Mouse (Mus musculus) embryonic stem cell, embryonic (primary cell): ENCODE data around the gene Nlrp4e.
"Not testable (repeated sequence)": the region's sequence is repeated elsewhere in the genome, so short reads cannot be mapped to it uniquely, and the experiment has no call there.

Source experiments
- CTCF ChIA-PET, 4 experiments: fragments of 300-600 bp in 2 of 4; fragments of 350-600 bp in 2 of 4; sonication (Branson Sonifier 250); formaldehyde crosslinking; loops; one replicate each; lab custom pipeline; 2022; ENCODE audit warnings: inconsistent platforms in 2 of 4; lab: Charles Lee
- POLR2A ChIA-PET, 4 experiments: fragments of 300-600 bp in 2 of 4; fragments of 350-600 bp in 2 of 4; sonication (Branson Sonifier 250); formaldehyde crosslinking; loops; one replicate each; lab custom pipeline; 2022; ENCODE audit warnings: antibody characterized with exemption in 4 of 4, inconsistent platforms in 1 of 4; lab: Charles Lee

Nlrp4e gene

DNA sequence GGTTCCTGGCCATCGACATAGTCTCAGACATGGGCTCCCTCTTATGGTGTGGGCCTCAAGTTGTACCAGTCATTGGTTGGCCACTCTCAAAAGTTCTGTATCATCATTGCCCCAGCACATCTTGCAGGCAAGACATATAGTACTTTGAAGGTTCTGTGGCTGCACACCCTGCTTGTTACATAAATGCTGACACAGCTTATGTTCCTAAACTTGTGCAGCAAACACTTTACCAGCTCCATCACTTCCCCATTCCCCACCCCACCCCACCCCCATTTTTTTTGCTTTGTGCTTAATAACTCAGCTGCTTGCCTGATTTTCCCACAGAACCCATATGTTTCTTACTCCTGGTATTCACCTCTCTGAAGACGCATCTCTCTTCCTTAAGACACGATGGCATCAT is at the start of gene Nlrp4e:
Gene Nlrp4e (plus strand): TSS at position 301 of the 400 bp plus-strand sequence.
- POLR2A ChIA-PET, CTCF ChIA-PET: not testable (repeated sequence)

DNA sequence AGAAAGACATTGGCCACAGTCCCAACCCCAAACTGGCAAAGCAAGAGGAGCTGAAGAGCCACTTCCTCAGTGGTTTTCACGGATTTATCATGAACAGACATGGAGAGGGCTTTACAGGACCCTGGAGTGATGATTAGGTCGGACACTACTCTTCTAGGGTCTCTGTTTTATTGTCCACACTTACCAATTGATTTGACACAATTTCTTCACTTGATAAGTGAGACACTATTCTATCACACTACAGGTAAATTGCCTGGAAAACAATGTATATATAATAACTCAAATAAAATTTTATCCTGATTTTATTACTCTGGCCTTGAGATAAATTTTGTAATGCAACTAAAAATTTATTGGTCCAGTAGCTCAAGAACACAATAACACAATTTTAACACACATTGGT is 49.4 kb upstream of the Nlrp4e start, which contains the start of gene Vmn1r166:
Gene Vmn1r166 (minus strand): TSS at position 101 of the 400 bp plus-strand sequence.
- CTCF ChIA-PET: not testable (repeated sequence)

DNA sequence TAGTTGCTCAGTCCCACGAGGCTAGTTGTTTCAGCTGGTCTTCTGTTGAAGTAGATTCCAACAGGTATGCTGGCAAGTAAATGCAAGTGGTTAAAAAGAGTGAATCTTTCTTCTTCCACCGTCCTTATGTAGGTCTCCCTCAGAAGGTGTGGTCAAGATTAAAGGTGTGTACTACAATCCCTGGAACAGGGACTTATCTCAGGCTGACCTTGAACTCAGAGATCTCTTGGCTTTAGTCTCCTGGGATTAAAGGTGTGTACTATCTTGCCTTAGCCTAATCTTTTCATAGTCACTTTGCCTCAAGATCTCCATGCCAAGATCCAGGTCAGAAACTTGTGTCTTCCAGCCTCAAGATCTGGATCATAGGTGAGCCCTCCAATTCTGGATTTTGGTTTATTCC is 22.2 kb upstream of the Nlrp4e start, which contains the start of gene Gm6902:
Gene Gm6902 (minus strand): TSS at position 101 of the 400 bp plus-strand sequence.
- CTCF ChIA-PET, POLR2A ChIA-PET: not testable (repeated sequence)

More for the DNA sequence above, 49.4 kb upstream of the Nlrp4e start, which contains the start of gene Vmn1r166:
- POLR2A ChIA-PET: not testable (repeated sequence)

- CTCF ChIA-PET, POLR2A ChIA-PET: not testable (repeated sequence)
Measured at GRCm38 (mm10) chr7:23358311-23358710, 57.3 kb downstream of the Nlrp4e start.

DNA sequence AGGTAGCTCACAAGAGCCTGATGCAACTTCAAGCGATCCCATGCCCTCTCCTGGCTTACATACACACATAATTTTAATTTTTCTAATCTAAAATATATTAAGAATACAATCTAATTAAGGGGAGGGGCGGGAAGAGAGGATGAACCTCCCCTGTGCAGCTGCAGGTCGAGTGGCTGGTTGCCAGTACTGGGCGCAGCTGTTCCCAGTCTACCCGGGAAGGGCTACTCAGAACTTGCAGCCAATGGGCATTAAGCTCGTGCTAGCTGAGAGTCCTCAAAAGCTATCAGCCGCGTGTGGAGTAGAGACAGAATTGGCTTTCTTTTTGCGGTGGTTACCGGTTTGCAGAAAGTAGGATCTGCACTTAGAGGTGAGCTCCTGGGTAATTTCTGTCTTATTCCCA is 84.6 kb downstream of the Nlrp4e start, which contains the start of gene Nlrp5:
Gene Nlrp5 (plus strand): TSS at position 301 of the 400 bp plus-strand sequence.
- CTCF ChIA-PET: interaction anchor here in 1 of 4 experiments (0.6 kb wide), 1 partner anchor 1565 kb away, joined by 3 read pairs; no protein-coding TSS in a partner anchor

More for the DNA sequence above, 84.6 kb downstream of the Nlrp4e start, which contains the start of gene Nlrp5:
- POLR2A ChIA-PET: no interaction called here
